Mouse (Mus musculus) heart, adult 2 months (tissue): ENCODE results near the gene Rtn3.

Experiments
- CTCF ChIP-seq: fragments of 200-600 bp; IDR thresholded peaks from 2 replicates; pipeline ENCODE4 v1.8.1; 2022; ENCODE audit warnings: antibody characterized with exemption, mild to moderate bottlenecking, moderate library complexity
- EP300 ChIP-seq: fragments of 200-500 bp; IDR thresholded peaks from 2 replicates; pipeline ENCODE4 v1.6.1; 2011; ENCODE audit warnings: low read depth, low read length, control low read depth; ENCODE audit not compliant: insufficient read depth

DNA sequence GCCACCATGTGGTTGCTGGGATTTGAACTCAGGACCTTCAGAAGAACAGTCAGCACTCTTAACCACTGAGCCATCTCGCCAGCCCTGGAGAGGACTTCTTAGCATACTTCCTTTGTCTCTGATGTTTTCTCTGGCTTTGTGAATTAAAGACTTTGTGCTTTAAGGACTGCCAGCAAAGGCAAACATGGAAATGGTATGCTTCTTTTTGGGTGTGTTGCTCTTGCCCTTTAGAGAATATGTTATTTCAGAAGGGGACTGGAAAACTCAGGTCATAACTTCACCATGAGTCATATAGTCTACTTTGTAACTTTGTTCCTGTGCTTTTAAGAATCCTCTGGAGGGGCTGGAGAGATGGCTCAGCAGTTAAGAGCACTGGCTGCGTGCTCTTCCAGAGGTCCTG, 15.7 kb upstream of the Rtn3 start:
- TF ChIP-seq CTCF (no peak), EP300 (no peak)
